Mouse (Mus musculus): ENCODE data around the gene Gtpbp3. TPM values are rescaled to one million over a fixed set of nuclear protein-coding genes. Genes with fewer than 3 reads are reported as not detected.
A peak's percentile ranks its signal among the peaks of the same experiment; 100 is the strongest.

Gtpbp3 gene
- polyA plus RNA-seq, 1 experiment from 2014 or later = 44.1 TPM

GRCm38 (mm10) chr8:71476099-71476940 is 11.6 kb upstream of the Gtpbp3 start:
- no peak for TF ChIP-seq CTCF (IDR thresholded peaks at IDR 0.05)
- ChIA-PET POLR2A (interaction anchor here (1.2 to 1.5 kb wide), 2 partner anchors 9 to 10 kb away, joined by 3 to 7 read pairs; partner anchors contain the start of gene Ano8), CTCF (no interaction called here)
- no peaks in the 10 kb centered on the region for H3K27me3 ChIP-seq
- DNase-seq (ENCODE audit: low read depth, low spot score) (no peak), ATAC-seq (peak; percentile 56)
- in situ Hi-C loops (cut with MboI; ENCODE audit: low pct_unique_long_range_greater_than_20kb) = no loop called here

- in situ Hi-C loops (cut with MboI; ENCODE audit: low pct_unique_long_range_greater_than_20kb) = no loop called here
- no peaks in the 10 kb centered on the region for H3K27me3 ChIP-seq
- DNase-seq (ENCODE audit: low read depth, low spot score) (no peak), ATAC-seq (no peak)
- ChIA-PET CTCF (interaction anchor here (0.6 to 1.5 kb wide), 10 partner anchors 9 to 184 kb away, joined by 3 to 7 read pairs (median 3); partner anchors contain the start of gene Gtpbp3), POLR2A (interaction anchor here (1.2 to 1.3 kb wide), 2 partner anchors 8 to 10 kb away, joined by 4 to 7 read pairs; partner anchors contain the start of genes Ano8 and Gtpbp3)
- no peak for TF ChIP-seq CTCF (IDR thresholded peaks at IDR 0.05)
Observed at GRCm38 (mm10) chr8:71477196-71477845, 10.6 kb upstream of the Gtpbp3 start.

GRCm38 (mm10) chr8:71478943-71479342 is 9.0 kb upstream of the Gtpbp3 start:
- in situ Hi-C loops (cut with MboI; ENCODE audit: low pct_unique_long_range_greater_than_20kb) = no loop called here
- ChIA-PET CTCF (no interaction called here), POLR2A (interaction anchor here (0.6 kb wide), 1 partner anchor 9 kb away, joined by 5 read pairs; no protein-coding TSS in a partner anchor)
- H3K27me3 ChIP-seq = no peaks in the 10 kb centered on the region
- no peak for DNase-seq (ENCODE audit: low read depth, low spot score)
- ATAC-seq = no peak
- no peak for TF ChIP-seq CTCF (IDR thresholded peaks at IDR 0.05)

GRCm38 (mm10) chr8:71483932-71484331 is 4.0 kb upstream of the Gtpbp3 start:
- no peak for DNase-seq (ENCODE audit: low read depth, low spot score)
- in situ Hi-C loops (cut with MboI; ENCODE audit: low pct_unique_long_range_greater_than_20kb) = no loop called here
- POLR2A ChIA-PET = no interaction called here

GRCm38 (mm10) chr8:71484736-71485135 is 3.2 kb upstream of the Gtpbp3 start:
- H3K27me3 ChIP-seq = no peaks in the 10 kb centered on the region
- no peak for TF ChIP-seq CTCF (IDR thresholded peaks at IDR 0.05)
- ATAC-seq = no peak
- POLR2A ChIA-PET = interaction anchor here (1.0 to 2.3 kb wide), 2 partner anchors 8 to 48 kb away, joined by 3 to 7 read pairs; no protein-coding TSS in a partner anchor
- no peak for DNase-seq (ENCODE audit: low read depth, low spot score)
- in situ Hi-C loops (cut with MboI; ENCODE audit: low pct_unique_long_range_greater_than_20kb) = loop anchor here (5.0 kb wide), 1 partner anchor 38 kb away; no protein-coding TSS in a partner anchor
- CTCF ChIA-PET = interaction anchor here (1.0 to 1.3 kb wide), 2 partner anchors 10 to 20 kb away, joined by 4 to 5 read pairs; partner anchors contain the start of gene Mrpl34

More at GRCm38 (mm10) chr8:71483932-71484331, 4.0 kb upstream of the Gtpbp3 start:
- no peak for ATAC-seq
- CTCF ChIA-PET = no interaction called here
- H3K27me3 ChIP-seq = no peaks in the 10 kb centered on the region
- no peak for TF ChIP-seq CTCF (IDR thresholded peaks at IDR 0.05)

- ChIA-PET POLR2A (interaction anchor here (0.7 to 2.3 kb wide), 4 partner anchors 9 to 1718 kb away, joined by 3 to 7 read pairs (median 4); no protein-coding TSS in a partner anchor), CTCF (interaction anchor here (1.0 to 1.5 kb wide), 3 partner anchors 10 to 33 kb away, joined by 4 to 5 read pairs (median 5); partner anchors contain the start of gene Mrpl34)
- in situ Hi-C loops (cut with MboI; ENCODE audit: low pct_unique_long_range_greater_than_20kb) = loop anchor here (5.0 kb wide), 1 partner anchor 37 kb away; no protein-coding TSS in a partner anchor
- ATAC-seq = peak; percentile 58
- TF ChIP-seq CTCF (IDR thresholded peaks at IDR 0.05) = no peak
- no peak for DNase-seq (ENCODE audit: low read depth, low spot score)
- H3K27me3 ChIP-seq = no peaks in the 10 kb centered on the region
Observed at GRCm38 (mm10) chr8:71485142-71486135, 2.5 kb upstream of the Gtpbp3 start, which contains the start of gene Ano8. Gene Ano8 (minus strand): TSS chr8:71485963.

DNA sequence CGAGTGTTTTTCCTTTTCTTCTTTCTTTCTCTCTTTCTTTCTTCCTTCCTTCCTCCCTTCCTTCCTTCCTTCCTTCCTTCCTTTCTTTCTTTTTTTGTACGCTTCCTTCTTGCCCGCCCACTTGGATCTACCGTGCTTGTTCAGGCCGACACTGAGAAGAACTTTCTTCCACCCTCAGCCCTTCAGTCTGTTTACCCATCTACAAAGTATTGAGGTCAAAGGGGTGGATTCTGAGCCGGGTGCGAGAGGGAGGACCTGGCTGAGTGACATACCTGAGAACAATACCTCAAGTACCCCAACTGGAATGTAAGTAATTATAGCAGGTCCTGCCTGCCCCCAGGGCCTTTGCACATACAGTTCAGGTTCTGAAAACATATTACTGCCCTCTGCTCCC is 1.8 kb upstream of the Gtpbp3 start:
- DNase-seq (ENCODE audit: low read depth, low spot score) (no peak), ATAC-seq (no peak)
- no peak for TF ChIP-seq CTCF (IDR thresholded peaks at IDR 0.05)
- in situ Hi-C loops (cut with MboI; ENCODE audit: low pct_unique_long_range_greater_than_20kb) = loop anchor here (5.0 kb wide), 1 partner anchor 36 kb away; no protein-coding TSS in a partner anchor
- H3K27me3 ChIP-seq = no peaks in the 10 kb centered on the region
- ChIA-PET CTCF (interaction anchor here (0.8 to 1.5 kb wide), 3 partner anchors 9 to 33 kb away, joined by 3 to 5 read pairs (median 3); no protein-coding TSS in a partner anchor), POLR2A (interaction anchor here (0.6 to 2.3 kb wide), 4 partner anchors 10 to 30 kb away, joined by 3 to 7 read pairs (median 4); no protein-coding TSS in a partner anchor)

DNA sequence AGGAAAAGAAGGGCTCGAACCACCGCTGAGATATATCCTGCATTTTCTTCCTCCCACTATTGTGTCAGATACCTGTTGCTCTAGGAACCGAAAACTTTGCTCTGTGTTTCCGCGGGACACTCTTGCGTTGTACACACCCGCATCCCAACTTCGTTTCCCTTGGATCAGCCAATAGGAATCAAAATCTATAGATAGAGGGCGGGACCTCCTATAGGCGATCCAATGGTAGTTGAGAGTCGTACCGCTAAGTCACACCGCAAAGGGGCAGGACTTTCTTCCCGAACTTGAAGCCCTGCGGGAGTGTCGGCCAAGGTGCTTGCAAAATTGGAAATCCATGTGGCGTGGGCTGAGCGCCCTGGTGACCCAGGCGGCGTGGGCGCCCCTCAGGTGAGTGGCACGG is 551 bp downstream of the Gtpbp3 start:
- peak; percentile 88 for DNase-seq (ENCODE audit: low read depth, low spot score)
- peak; percentile 65 for ATAC-seq
- ChIA-PET POLR2A (interaction anchor here (0.7 to 1.9 kb wide), 5 partner anchors 11 to 37 kb away, joined by 3 to 6 read pairs (median 4); partner anchors contain the start of genes Ccdc194 and Dda1), CTCF (interaction anchor here (0.7 to 2.0 kb wide), 3 partner anchors 11 to 30 kb away, joined by 3 to 7 read pairs (median 3); no protein-coding TSS in a partner anchor)
- no peak for TF ChIP-seq CTCF (IDR thresholded peaks at IDR 0.05)
- in situ Hi-C loops (cut with MboI; ENCODE audit: low pct_unique_long_range_greater_than_20kb) = loop anchor here (5.0 kb wide), 1 partner anchor 34 kb away; no protein-coding TSS in a partner anchor
- no peaks in the 10 kb centered on the region for H3K27me3 ChIP-seq

DNA sequence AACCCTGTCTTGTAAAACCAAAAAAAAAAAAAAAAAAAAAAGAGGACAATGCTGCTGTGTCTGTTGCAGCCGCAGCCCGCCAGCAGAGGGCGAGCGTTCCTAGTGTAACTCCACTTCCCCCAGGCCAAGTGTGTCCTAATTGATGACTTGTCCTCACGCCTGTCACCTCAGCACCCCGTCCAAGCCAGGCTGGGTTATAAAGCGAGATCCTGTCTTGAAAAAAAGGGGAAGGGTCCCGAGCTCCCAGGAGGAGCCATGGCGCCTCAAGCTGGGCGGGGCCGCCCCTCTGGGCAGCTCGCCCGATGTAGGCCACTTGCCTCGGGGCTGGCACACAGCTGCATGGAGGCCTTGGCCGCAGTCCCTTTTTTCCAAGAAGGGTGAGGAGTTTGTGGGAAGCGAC is 7.1 kb downstream of the Gtpbp3 start:
- ChIA-PET POLR2A (interaction anchor here (0.7 to 1.4 kb wide), 2 partner anchors 13 to 107 kb away, joined by 3 read pairs; no protein-coding TSS in a partner anchor), CTCF (interaction anchor here (0.6 to 3.5 kb wide), 10 partner anchors 10 to 90 kb away, joined by 3 to 23 read pairs (median 3); partner anchors contain the start of gene Ccdc194)
- DNase-seq (ENCODE audit: low read depth, low spot score) (no peak), ATAC-seq (peak; percentile 27)
- H3K27me3 ChIP-seq = no peaks in the 10 kb centered on the region
- in situ Hi-C loops (cut with MboI; ENCODE audit: low pct_unique_long_range_greater_than_20kb) = no loop called here
- no peak for TF ChIP-seq CTCF (IDR thresholded peaks at IDR 0.05)
